Mouse (Mus musculus) forebrain, embryonic 14.5 days (tissue): ENCODE data around the gene Ccndbp1. TPM values are rescaled to one million over a fixed set of nuclear protein-coding genes. Genes with fewer than 3 reads are reported as not detected.
"Not testable (repeated sequence)": the region's sequence is repeated elsewhere in the genome, so short reads cannot be mapped to it uniquely, and the experiment has no call there.

Experiments
- ATAC-seq: fragments of 200-750 bp; cut with Nextera tagmentation; 2 replicates; pipeline ENCODE4 v1.8.0; 2017; ENCODE audit warnings: mild to moderate bottlenecking, moderate library complexity
- DNase-seq: peaks from one replicate; pipeline ENCODE4 v3.0.0-alpha.2; 2015; ENCODE audit warnings: low spot score
- H3K27ac ChIP-seq: fragments of 300-500 bp; sonication (generic); 2 replicates; pipeline ENCODE4 v1.5.1; 2014; ENCODE audit warnings: low read depth, mild to moderate bottlenecking, control low read depth, low read length, moderate library complexity
- H3K27me3 ChIP-seq: fragments of 300-500 bp; sonication (generic); replicated peaks from 2 replicates; pipeline ENCODE4 v1.6.1; 2014; ENCODE audit warnings: low read length, control low read depth, mixed read lengths; ENCODE audit not compliant: control insufficient read depth, insufficient read depth
- H3K36me3 ChIP-seq: fragments of 300-500 bp; sonication (generic); 2 replicates; pipeline ENCODE4 v1.6.1; 2014; ENCODE audit warnings: low read length, control low read depth; ENCODE audit not compliant: control insufficient read depth, insufficient read depth
- H3K4me1 ChIP-seq: fragments of 300-500 bp; sonication (generic); 2 replicates; pipeline ENCODE4 v1.6.1; 2014; ENCODE audit warnings: antibody characterized with exemption, low read length, control low read depth; ENCODE audit not compliant: control insufficient read depth, insufficient read depth
- H3K4me2 ChIP-seq: fragments of 300-500 bp; sonication (generic); 2 replicates; pipeline ENCODE4 v1.6.1; 2014; ENCODE audit warnings: mild to moderate bottlenecking, control low read depth, low read length
- H3K4me3 ChIP-seq: fragments of 300-500 bp; sonication (generic); 2 replicates; pipeline ENCODE4 v1.5.1; 2014; ENCODE audit warnings: low read depth, low read length, control low read depth
- H3K9ac ChIP-seq: fragments of 300-500 bp; sonication (generic); 2 replicates; pipeline ENCODE4 v1.6.1; 2014; ENCODE audit warnings: mild to moderate bottlenecking, low read length, control low read depth, moderate library complexity
- H3K9me3 ChIP-seq: fragments of 300-500 bp; sonication (generic); replicated peaks from 2 replicates; pipeline ENCODE4 v1.6.1; 2016; ENCODE audit warnings: low read length, control low read depth, mixed read lengths; ENCODE audit not compliant: control insufficient read depth
- WGBS: fragments of 180-500 bp; shearing (Covaris S2); extraction: QIAGEN DNeasy Blood & Tissue Kit; methylation state at CpG from one replicate; pipeline ENCODE4 v1.1.7; 2014; 5-methylcytosine and 5-hydroxymethylcytosine counted together
- polyA plus RNA-seq: library from polyadenylated mRNA; unstranded; fragments of >200 nt; fragmentation: Nextera tagmentation; extraction: Ambion mirVana; gene quantifications from 2 replicates; pipeline ENCODE4 v1.2.1, GENCODE M21; 2014

The Ccndbp1 gene
- polyA plus RNA-seq, 1 experiment from 2014 or later = 82.4 TPM

GRCm38 (mm10) chr2:121009071-121009677, 971 bp downstream of the Ccndbp1 start:
- Histone ChIP-seq H3K36me3 (peaks cover 19% of the 10 kb centered on the region), H3K27ac (no peak overlapping the region), H3K4me3 (peak overlapping the region; percentile 73), H3K4me2 (peak overlapping the region; percentile 63), H3K9me3 (no peaks in the 10 kb centered on the region), H3K4me1 (peaks cover 7% of the 10 kb centered on the region), H3K9ac (peak overlapping the region; percentile 81), H3K27me3 (no peaks in the 10 kb centered on the region)
- no peak for ATAC-seq
- no peak for DNase-seq
- WGBS = 22% methylated on average over 5 of the region's 5 CpGs

GRCm38 (mm10) chr2:121012676-121013075, 4.5 kb downstream of the Ccndbp1 start:
- Histone ChIP-seq H3K9ac (no peak overlapping the region), H3K4me3 (no peak overlapping the region), H3K27ac (no peak overlapping the region), H3K36me3 (peaks cover 49% of the 10 kb centered on the region), H3K9me3 (no peaks in the 10 kb centered on the region), H3K4me2 (no peak overlapping the region), H3K4me1 (peaks cover 7% of the 10 kb centered on the region), H3K27me3 (no peaks in the 10 kb centered on the region)
- WGBS = 90% methylated on average over 9 of the region's 9 CpGs
- ATAC-seq (no peak), DNase-seq (no peak)

DNA sequence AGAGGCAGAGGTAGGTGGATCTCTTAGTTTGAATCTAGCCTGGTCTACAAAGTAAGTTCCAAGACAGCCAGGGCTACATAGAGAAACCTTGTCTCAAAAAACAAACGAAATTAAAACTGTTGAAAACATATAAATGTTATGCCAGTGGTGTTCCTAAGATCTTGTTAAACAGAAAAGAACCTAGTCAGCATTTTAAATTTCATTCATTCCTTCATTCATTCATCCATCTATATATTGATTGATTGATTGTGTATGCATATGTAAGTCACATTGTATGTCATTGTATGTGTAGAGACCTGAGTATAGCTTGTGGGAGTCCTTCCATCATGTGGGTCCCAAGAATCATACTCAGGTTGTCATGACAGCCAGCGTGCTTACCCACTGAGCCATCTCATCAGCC, 7.3 kb downstream of the Ccndbp1 start:
- no peak for ATAC-seq
- no peaks in the 10 kb centered on the region for H3K4me1 ChIP-seq
- H3K36me3 ChIP-seq = peaks cover 52% of the 10 kb centered on the region

GRCm38 (mm10) chr2:121016226-121016625, 8.0 kb downstream of the Ccndbp1 start:
- H3K4me1 ChIP-seq = no peaks in the 10 kb centered on the region
- peaks cover 49% of the 10 kb centered on the region for H3K36me3 ChIP-seq
- ATAC-seq = no peak
- H3K27me3 ChIP-seq = no peaks in the 10 kb centered on the region
- 95% methylated on average over 9 of the region's 9 CpGs for WGBS
- no peak overlapping the region for H3K4me3 ChIP-seq
- H3K4me2 ChIP-seq = no peak overlapping the region
- H3K27ac ChIP-seq = no peak overlapping the region
- no peaks in the 10 kb centered on the region for H3K9me3 ChIP-seq
- no peak overlapping the region for H3K9ac ChIP-seq
- DNase-seq = no peak

More for the DNA sequence above, 7.3 kb downstream of the Ccndbp1 start:
- Histone ChIP-seq H3K27me3 (no peaks in the 10 kb centered on the region), H3K4me2 (no peak overlapping the region), H3K9ac (no peak overlapping the region), H3K4me3 (no peak overlapping the region), H3K9me3 (no peaks in the 10 kb centered on the region), H3K27ac (no peak overlapping the region)
- no peak for DNase-seq
- 84% methylated on average over 2 of the region's 2 CpGs for WGBS

DNA sequence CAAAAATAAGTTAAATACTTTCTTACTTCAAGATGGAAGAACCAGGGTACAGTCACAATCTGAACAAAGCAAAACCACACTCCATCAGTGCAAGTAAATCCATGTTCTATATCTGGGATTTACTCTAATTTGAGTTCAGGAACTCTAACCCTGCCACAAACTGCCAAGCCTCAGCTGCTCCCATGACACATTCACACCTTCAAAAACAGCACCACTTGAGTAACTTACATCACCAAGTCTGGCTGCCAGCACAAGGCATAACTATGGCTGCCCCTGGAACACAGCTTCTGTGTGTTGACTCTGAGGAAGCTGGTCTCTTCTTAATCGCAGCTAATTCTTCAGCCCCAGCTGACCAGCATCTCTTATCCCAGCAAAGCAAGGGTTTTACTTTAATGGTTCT, 8.9 kb downstream of the Ccndbp1 start:
- H3K36me3 ChIP-seq = peaks cover 40% of the 10 kb centered on the region
- WGBS = 94% methylated on average over 1 of the region's 1 CpGs
- ATAC-seq = no peak

DNA sequence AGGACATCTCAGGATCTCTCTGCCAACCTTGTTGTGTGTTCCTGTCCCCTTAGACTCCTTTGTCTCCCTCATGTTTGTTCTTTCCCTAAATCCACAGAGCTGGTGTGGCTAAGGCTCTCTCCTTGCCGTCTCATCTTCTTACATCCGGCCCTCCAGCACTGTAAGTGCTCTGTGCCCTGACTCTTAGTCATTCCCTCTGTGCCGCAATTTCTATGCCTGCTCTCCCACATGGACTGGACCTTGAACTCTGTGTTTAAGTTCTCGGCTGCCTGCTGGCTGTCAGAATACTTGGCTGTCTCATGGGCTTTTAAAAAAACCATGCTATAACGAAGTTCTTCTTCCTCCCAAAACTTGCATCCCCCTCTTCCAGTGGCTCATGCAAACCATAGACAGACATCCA, 14.7 kb downstream of the Ccndbp1 start:
- no peak overlapping the region for H3K4me3 ChIP-seq

More for the DNA sequence above, 8.9 kb downstream of the Ccndbp1 start:
- Histone ChIP-seq H3K27me3 (no peaks in the 10 kb centered on the region), H3K4me2 (no peak overlapping the region), H3K27ac (no peak overlapping the region), H3K4me1 (no peaks in the 10 kb centered on the region), H3K9ac (no peak overlapping the region), H3K9me3 (no peaks in the 10 kb centered on the region), H3K4me3 (no peak overlapping the region)
- no peak for DNase-seq

GRCm38 (mm10) chr2:121036733-121037341, 28.6 kb downstream of the Ccndbp1 start, which contains the start of gene Epb42:
TSS of gene Epb42 (minus strand) at chr2:121037072.
- H3K9me3 ChIP-seq = no peaks in the 10 kb centered on the region
- WGBS = 74% methylated on average over 5 of the region's 5 CpGs

More for the DNA sequence above, 14.7 kb downstream of the Ccndbp1 start:
- H3K27ac ChIP-seq = no peak overlapping the region
- H3K9me3 ChIP-seq = no peaks in the 10 kb centered on the region
- peaks cover under 1% of the 10 kb centered on the region; the same call in 1 of the 2 replicates for H3K36me3 ChIP-seq
- H3K27me3 ChIP-seq = no peaks in the 10 kb centered on the region
- no peak overlapping the region for H3K9ac ChIP-seq
- WGBS = 77% methylated on average over 5 of the region's 5 CpGs
- H3K4me1 ChIP-seq = no peaks in the 10 kb centered on the region
- no peak for ATAC-seq
- H3K4me2 ChIP-seq = no peak overlapping the region
- no peak for DNase-seq

DNA sequence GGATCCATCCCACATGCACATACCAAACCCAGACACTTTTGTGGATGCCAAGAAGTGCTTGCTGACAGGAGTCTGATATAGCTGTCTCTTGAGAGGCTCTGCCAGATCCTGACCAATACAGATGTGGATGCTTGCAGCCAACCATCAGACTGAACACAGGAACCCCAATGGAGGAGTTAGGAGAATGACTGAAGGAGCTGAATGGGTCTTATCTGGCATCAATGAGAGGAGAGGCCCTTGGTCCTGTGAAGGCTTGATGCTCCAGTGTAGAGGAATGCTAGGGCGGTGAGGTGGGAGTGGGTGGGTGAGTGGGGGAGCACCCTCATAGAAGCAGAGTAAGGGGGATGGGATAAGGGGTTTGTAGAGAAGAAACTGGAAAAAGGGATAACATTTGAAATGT, 30.6 kb downstream of the Ccndbp1 start:
- not testable (repeated sequence) for H3K27me3 ChIP-seq, H3K4me3 ChIP-seq, H3K36me3 ChIP-seq, H3K9ac ChIP-seq, H3K4me1 ChIP-seq, H3K27ac ChIP-seq, H3K4me2 ChIP-seq, ATAC-seq, DNase-seq, H3K9me3 ChIP-seq
- WGBS = 96% methylated on average over 1 of the region's 1 CpGs

More at GRCm38 (mm10) chr2:121036733-121037341, 28.6 kb downstream of the Ccndbp1 start, which contains the start of gene Epb42:
- no peak within 1 kb of the TSS for H3K4me2 ChIP-seq
- no peaks in the 10 kb centered on the region for H3K27me3 ChIP-seq
- DNase-seq = no peak
- H3K36me3 ChIP-seq = no peaks in the 10 kb centered on the region
- no peak within 1 kb of the TSS for H3K27ac ChIP-seq
- ATAC-seq = no peak
- no peak within 1 kb of the TSS for H3K9ac ChIP-seq
- H3K4me1 ChIP-seq = no peaks in the 10 kb centered on the region
- H3K4me3 ChIP-seq = no peak within 1 kb of the TSS

DNA sequence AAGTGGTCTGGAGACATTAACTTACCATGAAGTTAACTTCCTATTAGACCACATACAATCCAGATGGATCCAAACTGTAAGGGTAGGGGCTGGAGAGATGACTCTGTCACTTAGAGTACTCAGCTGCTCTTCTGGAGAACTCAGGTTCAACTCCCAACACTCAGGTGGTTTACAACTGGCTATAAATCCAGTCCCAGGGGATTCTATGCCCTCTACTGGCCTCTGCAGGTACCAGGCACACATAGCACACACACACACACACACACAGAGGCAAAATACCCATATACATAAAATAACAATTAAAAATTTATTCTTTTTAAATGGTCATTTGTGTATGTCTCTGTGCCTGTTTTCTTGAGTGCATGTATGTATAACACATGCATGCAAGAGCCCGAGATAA, 31.2 kb downstream of the Ccndbp1 start:
- no peak overlapping the region for H3K27ac ChIP-seq
- WGBS = 97% methylated on average over 1 of the region's 1 CpGs
- no peaks in the 10 kb centered on the region for H3K27me3 ChIP-seq
- DNase-seq (no peak), ATAC-seq (no peak)
- H3K9ac ChIP-seq = no peak overlapping the region
- no peaks in the 10 kb centered on the region for H3K36me3 ChIP-seq
- no peak overlapping the region for H3K4me2 ChIP-seq
- no peaks in the 10 kb centered on the region for H3K4me1 ChIP-seq
- no peaks in the 10 kb centered on the region for H3K9me3 ChIP-seq
- no peak overlapping the region for H3K4me3 ChIP-seq
